Mouse (Mus musculus): Measurements from ENCODE around the gene Cd22.

DNA sequence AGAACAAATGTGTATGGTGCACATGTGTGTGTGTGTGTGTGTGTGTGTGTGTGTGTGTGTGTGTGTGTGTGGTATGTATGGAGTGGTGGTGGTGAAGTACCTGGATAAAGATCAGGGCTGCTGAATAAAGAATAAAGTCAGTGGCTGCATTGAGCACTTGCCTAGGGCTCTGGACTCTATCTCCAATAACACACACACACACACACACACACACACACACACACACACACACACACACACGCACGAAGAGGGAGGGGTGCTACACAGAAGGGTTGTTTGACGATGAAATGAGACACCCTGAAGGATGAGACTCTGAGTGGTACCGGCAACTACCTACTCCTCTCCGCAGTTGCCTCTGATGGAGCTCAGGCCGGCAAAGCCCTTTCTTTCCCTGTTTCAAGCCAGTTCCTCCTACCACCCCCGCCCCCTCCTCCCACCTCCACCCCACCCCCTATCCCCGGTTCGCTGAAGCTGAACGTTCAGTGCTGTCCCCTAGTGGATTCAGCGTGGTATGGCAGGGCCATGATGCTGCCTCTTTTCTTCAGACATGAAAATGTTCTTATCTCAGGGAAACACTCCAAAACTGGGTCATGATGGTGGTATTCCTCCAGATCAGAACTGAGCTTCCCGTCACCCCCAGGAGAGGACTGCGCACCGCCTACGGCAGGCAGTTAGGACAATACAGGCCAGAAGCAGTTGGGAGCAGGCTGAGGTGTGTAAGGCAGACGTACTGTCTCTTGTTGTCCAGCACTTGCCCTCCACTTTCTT, 20.3 kb downstream of the Cd22 start:
- TF ChIP-seq MAX (IDR thresholded peaks at IDR 0.05): no peak
- TF ChIP-seq CTCF (IDR thresholded peaks at IDR 0.05; ENCODE audit: control insufficient read depth, insufficient read depth, insufficient read length): no peak
- no peak for TF ChIP-seq CEBPB (IDR thresholded peaks at IDR 0.05; ENCODE audit: low read depth)
- no peak for TF ChIP-seq USF1 (IDR thresholded peaks at IDR 0.05; ENCODE audit: low read depth)

Measured in C2C12 (cell line).